Mouse (Mus musculus): ENCODE results near the gene Efhc1. TPM values are rescaled to one million over a fixed set of nuclear protein-coding genes. Genes with fewer than 3 reads are reported as not detected.

Efhc1 gene
- total RNA-seq, 2 experiments from 2014 or later: 0.71 to 1.6 TPM

Other genes with a start within 250 kb of the Efhc1 start
- not detected for gene Il17a, start 220.7 kb upstream of the Efhc1 start, total RNA-seq (2021)
- not detected for gene Il17f, start 161.0 kb upstream of the Efhc1 start, total RNA-seq (2021)
- gene Mcm3, start 131.3 kb upstream of the Efhc1 start, total RNA-seq (2021): 10 to 100 TPM in 1 of 2 experiments, 1 to 10 TPM in 1; 6.6 to 11.4 TPM
- gene Paqr8, start 61.0 kb upstream of the Efhc1 start, total RNA-seq (2021): 1 to 10 TPM; 2.4 to 3.6 TPM
- gene Tram2, start 127.6 kb downstream of the Efhc1 start, total RNA-seq (2021): 1 to 10 TPM; 8.7 to 9.2 TPM